Mouse (Mus musculus) spleen, adult 18-20 months (tissue): ENCODE data around the gene Lipf.

Experiments used
- DNase-seq, 2 experiments: peaks; one replicate each; pipeline ENCODE4 v3.0.0; 2022; ENCODE audit warnings: mixed read lengths in 2 of 2

The Lipf gene

DNA sequence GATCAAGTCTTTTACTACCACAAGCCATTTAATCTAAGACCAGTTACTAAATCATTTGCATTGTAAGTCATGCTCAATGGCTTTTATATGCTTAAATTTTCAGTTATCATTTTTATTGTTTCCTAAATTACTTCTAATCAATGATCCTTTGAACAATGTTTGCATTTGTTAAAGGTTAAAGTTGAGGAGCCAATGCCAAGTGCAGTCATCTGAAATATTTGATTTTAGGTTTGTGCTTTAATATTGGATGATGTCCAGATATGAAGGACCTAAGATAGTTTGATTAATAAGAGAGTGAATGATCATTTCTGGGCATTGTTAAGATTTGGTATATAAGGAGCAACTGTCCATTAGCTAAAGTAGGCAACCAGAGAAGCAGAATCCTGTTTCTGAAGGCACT is at the start of gene Lipf:
Lipf (plus strand) TSS at position 301 of the 400 bp plus-strand sequence.
- DNase-seq = no peak

GRCm38 (mm10) chr19:33924099-33924498 is 36.9 kb upstream of the Lipf start:
- DNase-seq = no peak

GRCm38 (mm10) chr19:33979007-33979406 is 18.0 kb downstream of the Lipf start:
- no peak for DNase-seq

DNA sequence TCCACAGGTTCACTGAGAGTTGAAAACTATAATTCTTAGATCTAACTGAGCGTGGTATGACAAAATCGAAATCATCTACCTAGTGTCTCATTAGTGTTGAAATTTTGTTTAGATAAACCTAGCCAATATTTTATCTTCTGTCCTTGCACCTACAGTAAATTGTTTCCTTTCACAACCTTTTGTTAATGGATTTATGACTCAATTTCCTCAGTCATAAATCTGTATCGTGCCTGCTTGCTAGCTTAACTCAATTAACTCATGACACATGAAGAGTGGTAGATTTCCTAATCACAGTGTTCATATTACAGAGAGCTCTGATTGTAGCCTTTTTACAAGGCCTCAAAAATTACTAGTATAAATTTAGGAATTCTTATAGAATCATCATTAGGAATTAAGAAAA is 22.1 kb downstream of the Lipf start:
- no peak for DNase-seq

DNA sequence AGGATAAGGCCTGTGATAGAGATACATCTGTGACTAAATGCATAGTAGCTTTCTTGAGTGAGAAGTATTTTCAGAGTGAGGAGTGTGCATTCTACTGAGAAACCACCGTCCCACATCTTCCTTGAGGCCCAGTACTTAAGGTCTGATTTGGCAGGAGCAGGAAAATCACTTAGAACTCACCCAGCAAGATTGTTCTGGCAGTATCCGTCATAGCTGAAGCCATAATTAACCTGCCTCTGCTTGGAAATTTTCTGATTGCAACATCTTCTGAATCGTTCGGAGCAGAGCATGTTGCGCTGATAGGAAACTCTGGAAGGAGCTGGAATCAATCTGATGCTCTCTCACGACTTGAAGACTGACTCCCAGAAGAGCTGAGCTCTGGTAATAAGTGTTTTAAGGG is 47.0 kb downstream of the Lipf start, which contains the start of gene Lipk:
Lipk (plus strand) TSS at position 289 of the 400 bp plus-strand sequence.
- DNase-seq = no peak

DNA sequence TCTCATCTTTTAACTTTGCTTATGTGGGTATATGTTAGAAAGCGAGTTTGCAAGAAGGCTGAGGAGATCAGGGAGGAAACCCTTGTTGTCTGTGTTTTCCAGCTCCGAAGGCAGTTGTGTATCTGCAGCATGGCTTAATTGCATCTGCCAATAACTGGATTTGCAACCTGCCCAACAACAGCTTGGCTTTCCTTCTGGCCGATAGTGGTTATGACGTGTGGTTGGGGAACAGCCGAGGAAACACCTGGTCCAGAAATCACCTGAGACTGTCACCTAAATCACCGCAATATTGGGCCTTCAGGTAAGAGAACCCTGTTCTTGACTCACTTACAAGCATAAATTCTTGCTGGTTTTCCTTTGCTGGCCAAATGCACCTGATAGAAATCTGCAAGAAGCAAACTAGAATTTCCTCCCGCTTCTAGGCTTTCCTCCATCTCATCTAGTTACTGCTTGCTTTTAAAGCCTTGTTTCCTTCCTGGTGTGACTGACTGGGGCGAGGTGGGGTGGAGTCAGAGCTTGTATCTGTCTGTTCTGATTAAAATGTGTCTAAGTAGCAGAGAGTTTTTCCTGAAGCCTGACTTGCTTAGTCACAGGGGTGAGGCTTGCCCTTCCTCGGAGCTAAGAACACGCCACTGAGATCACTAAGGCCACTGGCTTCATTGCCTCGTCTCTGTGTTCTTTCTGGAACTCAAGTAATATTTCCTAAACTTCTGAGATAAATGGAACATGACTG is 60.6 kb downstream of the Lipf start:
- DNase-seq = no peak

DNA sequence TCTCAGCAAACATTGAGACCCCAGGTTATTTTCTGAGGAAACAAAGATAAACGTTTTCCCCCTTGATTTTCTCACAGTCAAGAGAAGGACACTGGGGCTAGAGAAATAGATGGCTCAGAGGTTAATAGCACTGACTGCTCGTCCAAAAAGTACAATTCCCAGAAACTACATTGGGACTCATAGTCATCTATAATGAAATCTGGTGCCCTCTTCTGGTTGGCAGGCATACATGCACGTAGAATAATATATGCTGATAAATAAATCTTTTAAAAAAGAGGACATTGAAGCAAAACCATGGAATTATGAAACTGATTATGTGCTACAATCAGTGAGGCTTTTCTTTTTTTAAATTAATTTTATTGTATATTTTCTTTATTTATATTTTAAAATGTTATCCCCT is 61.8 kb downstream of the Lipf start:
- no peak for DNase-seq
